ENCODE assay signal across 9 mouse cellular contexts in the genomic region with DNA sequence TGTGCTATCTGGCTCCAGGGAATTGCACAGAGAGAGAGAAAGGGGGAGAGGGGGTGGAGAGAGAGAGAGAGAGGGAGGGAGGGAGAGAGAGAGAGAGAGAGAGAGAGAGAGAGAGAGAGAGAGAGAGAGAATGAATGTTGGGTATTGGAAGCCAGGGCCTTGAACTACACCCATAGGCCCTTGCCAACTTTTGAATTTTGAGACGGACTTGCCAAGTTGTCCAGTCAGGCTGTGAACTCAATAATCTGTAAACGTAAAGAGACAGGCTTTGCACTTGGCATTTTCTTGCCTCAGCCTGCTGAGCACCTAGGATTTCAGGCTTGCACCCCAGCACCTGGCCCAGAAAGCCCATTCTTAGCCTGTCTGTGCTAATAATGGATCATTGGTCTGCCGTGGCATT. TPM values are rescaled to one million over a fixed set of nuclear protein-coding genes. Genes with fewer than 3 reads are reported as not detected.
DNase-seq lines count a peak whose midpoint lies in the region; ATAC-seq lines count a peak whose summit lies in the region.
"Had no signal": no experiment of that assay in that cellular context is flagged by ENCODE, and none has a peak within 500 bp of the region (broad histone marks: within the 10 kb centered on the region; RNA-seq: fewer than 3 reads in every experiment).

No protein-coding gene starts in this region.

- peak overlapping the region; percentile 94 for H3K27ac ChIP-seq in kidney, embryonic 15.5 days
- H3K27ac ChIP-seq in embryonic facial prominence, embryonic 12.5 days, result peak overlapping the region; percentile 95; the same call in 1 of the 2 replicates
- H3K27ac ChIP-seq in hindbrain, embryonic 15.5 days (replicated peaks), result no peak overlapping the region
- no peak overlapping the region for H3K27ac ChIP-seq in midbrain, embryonic 14.5 days (replicated peaks; ENCODE audit: low read depth, low read length)

- H3K36me3 ChIP-seq in kidney, embryonic 15.5 days, result no peaks in the 10 kb centered on the region
- no peaks in the 10 kb centered on the region for H3K36me3 ChIP-seq in embryonic facial prominence, embryonic 12.5 days
- H3K36me3 ChIP-seq in hindbrain, embryonic 15.5 days, result no peaks in the 10 kb centered on the region
- H3K36me3 ChIP-seq in midbrain, embryonic 14.5 days (ENCODE audit: control insufficient read depth, insufficient read depth, low read length), result no peaks in the 10 kb centered on the region
- H3K36me3 ChIP-seq: liver, embryonic 15.5 days had no signal

- H3K4me3 ChIP-seq in kidney, embryonic 15.5 days (replicated peaks), result peak overlapping the region; percentile 87
- peak overlapping the region; percentile 73 for H3K4me3 ChIP-seq in embryonic facial prominence, embryonic 12.5 days
- no peak overlapping the region for H3K4me3 ChIP-seq in hindbrain, embryonic 15.5 days
- H3K4me3 ChIP-seq in midbrain, embryonic 14.5 days (replicated peaks; ENCODE audit: low read depth, low read length), result no peak overlapping the region

- H3K9ac ChIP-seq in kidney, embryonic 15.5 days, result peak overlapping the region; percentile 97; the same call in 1 of the 2 replicates
- peak overlapping the region; percentile 90 for H3K9ac ChIP-seq in embryonic facial prominence, embryonic 12.5 days
- no peak overlapping the region for H3K9ac ChIP-seq in hindbrain, embryonic 15.5 days
- no peak overlapping the region; the same call in 1 of the 2 replicates for H3K9ac ChIP-seq in midbrain, embryonic 14.5 days (replicated peaks; ENCODE audit: low read length)
- H3K9ac ChIP-seq: liver, embryonic 15.5 days had no signal

- no peak for DNase-seq in kidney, postnatal 10 days
- DNase-seq in midbrain, embryonic 14.5 days, result no peak
- no peak for DNase-seq in embryo, embryonic 10 days (ENCODE audit: low spot score)
- no peak for DNase-seq in urinary bladder, adult 2 months (ENCODE audit: low spot score)
- DNase-seq in urinary bladder, postnatal 10 days (ENCODE audit: low spot score), result no peak

- no peak for ATAC-seq in kidney, embryonic 15.5 days (replicated peaks; ENCODE audit: low FRiP score)
- ATAC-seq in embryonic facial prominence, embryonic 12.5 days (ENCODE audit: insufficient number of reproducible peaks, insufficient read depth, low FRiP score, low TSS enrichment), result no peak
- no peak for ATAC-seq in hindbrain, embryonic 15.5 days (ENCODE audit: low FRiP score, low read depth)
- no peak for ATAC-seq in midbrain, embryonic 14.5 days (ENCODE audit: low FRiP score, low TSS enrichment)

- H3K9me3 ChIP-seq in kidney, embryonic 15.5 days (replicated peaks), result no peaks in the 10 kb centered on the region
- H3K9me3 ChIP-seq in embryonic facial prominence, embryonic 12.5 days, result no peaks in the 10 kb centered on the region
- no peaks in the 10 kb centered on the region for H3K9me3 ChIP-seq in hindbrain, embryonic 15.5 days
- no peaks in the 10 kb centered on the region for H3K9me3 ChIP-seq in midbrain, embryonic 14.5 days (ENCODE audit: control insufficient read depth, low read length)
- H3K9me3 ChIP-seq: liver, embryonic 15.5 days had no signal

- H3K4me2 ChIP-seq in kidney, embryonic 15.5 days, result peak overlapping the region; percentile 82
- peak overlapping the region; percentile 79 for H3K4me2 ChIP-seq in embryonic facial prominence, embryonic 12.5 days (replicated peaks)
- peak overlapping the region; percentile 76 for H3K4me2 ChIP-seq in hindbrain, embryonic 15.5 days
- peak overlapping the region; percentile 83 for H3K4me2 ChIP-seq in midbrain, embryonic 14.5 days (ENCODE audit: low read length)

- peaks cover 74% of the 10 kb centered on the region for H3K4me1 ChIP-seq in kidney, embryonic 15.5 days
- peaks cover 51% of the 10 kb centered on the region for H3K4me1 ChIP-seq in embryonic facial prominence, embryonic 12.5 days
- H3K4me1 ChIP-seq in hindbrain, embryonic 15.5 days (replicated peaks), result peaks cover 54% of the 10 kb centered on the region
- H3K4me1 ChIP-seq in midbrain, embryonic 14.5 days (ENCODE audit: control insufficient read depth, insufficient read depth, low read length), result peaks cover 43% of the 10 kb centered on the region

- WGBS in kidney, embryonic 15.5 days, result 30% methylated on average over 3 of the region's 3 CpGs
- WGBS in embryonic facial prominence, embryonic 12.5 days, result 41% methylated on average over 3 of the region's 3 CpGs
- WGBS in hindbrain, embryonic 15.5 days, result 29% methylated on average over 3 of the region's 3 CpGs
- 19% methylated on average over 3 of the region's 3 CpGs for WGBS in midbrain, embryonic 14.5 days

- H3K27me3 ChIP-seq in kidney, embryonic 15.5 days, result no peaks in the 10 kb centered on the region
- H3K27me3 ChIP-seq in embryonic facial prominence, embryonic 12.5 days, result no peaks in the 10 kb centered on the region
- no peaks in the 10 kb centered on the region for H3K27me3 ChIP-seq in hindbrain, embryonic 15.5 days
- no peaks in the 10 kb centered on the region for H3K27me3 ChIP-seq in midbrain, embryonic 14.5 days (ENCODE audit: control insufficient read depth, insufficient read depth, low read length)
- H3K27me3 ChIP-seq: liver, embryonic 15.5 days had no signal

RNA-seq across cellular contexts. Expression of gene Qrfp, which starts 48.2 kb away (rescaled TPM):
- 0.08 TPM in 1 of 2 replicates, not detected in the other for polyA plus RNA-seq in kidney, embryonic 15.5 days (2015; fragmentation: Nextera tagmentation; extraction: Ambion mirVana)
- polyA plus RNA-seq in embryonic facial prominence, embryonic 12.5 days (2016; fragmentation: Nextera tagmentation; extraction: Ambion mirVana), result 0.15 and 0.18 TPM in 2 replicates
- 0.12 TPM in 1 of 2 replicates, not detected in the other for polyA plus RNA-seq in hindbrain, embryonic 15.5 days (2015; fragmentation: Nextera tagmentation; extraction: Ambion mirVana)
- polyA plus RNA-seq in midbrain, embryonic 14.5 days (2014; fragmentation: Nextera tagmentation; extraction: Ambion mirVana), result 0.13 TPM in 1 of 2 replicates, not detected in the other
- 0.03 TPM in 2 replicates for polyA plus RNA-seq in urinary bladder, adult 2 months (2012; rRNA removed)

Comparison
In these comparisons a context has a peak if more than half of its experiments do, and no peak if none do; other contexts are left out.
1. H3K27ac ChIP-seq: peak in kidney, embryonic 15.5 days (single experiment) and embryonic facial prominence, embryonic 12.5 days (single experiment); none in hindbrain, embryonic 15.5 days (single experiment) and midbrain, embryonic 14.5 days (single experiment).
2. H3K4me3 ChIP-seq: peak in kidney, embryonic 15.5 days (single experiment) and embryonic facial prominence, embryonic 12.5 days (single experiment); none in hindbrain, embryonic 15.5 days (single experiment) and midbrain, embryonic 14.5 days (single experiment).
3. H3K9ac ChIP-seq: peak in kidney, embryonic 15.5 days (single experiment) and embryonic facial prominence, embryonic 12.5 days (single experiment); none in hindbrain, embryonic 15.5 days (single experiment) and midbrain, embryonic 14.5 days (single experiment).
4. Peak in every context shown above with its lines, with median percentiles within 50 percentile points of each other: H3K4me2 ChIP-seq.